Mouse (Mus musculus) cerebellum, adult 2 months (tissue): Measurements from ENCODE around the gene Tgfb2. TPM values are rescaled to one million over a fixed set of nuclear protein-coding genes. Genes with fewer than 3 reads are reported as not detected.

Source experiments
- DNase-seq, 2 experiments: peaks; one replicate each; pipeline ENCODE4 v3.0.0; 2021
- H3K27ac ChIP-seq: fragments of 200-500 bp; 2 replicates; pipeline ENCODE4 v1.5.1; 2012; ENCODE audit warnings: low read length, control low read depth, inconsistent platforms; ENCODE audit not compliant: insufficient read depth
- H3K27me3 ChIP-seq: fragments of 200-500 bp; 2 replicates; pipeline ENCODE4 v1.6.1; 2012; ENCODE audit warnings: inconsistent platforms, mild to moderate bottlenecking, low read length, moderate library complexity; ENCODE audit not compliant: control insufficient read depth, insufficient read depth
- H3K4me1 ChIP-seq: fragments of 200-500 bp; 2 replicates; pipeline ENCODE4 v1.6.1; 2011; ENCODE audit warnings: low read length; ENCODE audit not compliant: control insufficient read depth, insufficient read depth
- H3K4me3 ChIP-seq: fragments of 200-500 bp; replicated peaks from 2 replicates; pipeline ENCODE3; 2011; ENCODE audit warnings: mild to moderate bottlenecking, low read depth, low read length, control low read depth; ENCODE audit not compliant: insufficient read depth
- CTCF ChIP-seq: fragments of 200-500 bp; IDR thresholded peaks from 2 replicates; pipeline ENCODE4 v1.5.1; 2011; ENCODE audit warnings: low read depth, mild to moderate bottlenecking, control low read depth, low read length, moderate library complexity, borderline replicate concordance; ENCODE audit not compliant: insufficient read depth
- POLR2A ChIP-seq: fragments of 200-500 bp; IDR thresholded peaks from 2 replicates; pipeline ENCODE4 v1.6.1; 2011; ENCODE audit warnings: low read length, control low read depth, borderline replicate concordance; ENCODE audit not compliant: insufficient read depth
- WGBS: fragments of 180-500 bp; shearing (Covaris S2); methylation state at CpG from one replicate; pipeline ENCODE4 v1.1.7; 2018; 5-methylcytosine and 5-hydroxymethylcytosine counted together
- polyA plus RNA-seq: library from polyadenylated mRNA; depleted of rRNA; stranded (reverse); fragments of >200 nt; gene quantifications from 2 replicates; pipeline ENCODE4 v1.2.3, GENCODE M21; 2012; rRNA removed

Gene Tgfb2
- polyA plus RNA-seq, 1 experiment, result 4.0 TPM

GRCm38 (mm10) chr1:186583933-186584332, 121.9 kb downstream of the Tgfb2 start:
- peaks cover 9% of the 10 kb centered on the region for H3K4me1 ChIP-seq
- H3K27me3 ChIP-seq, result no peaks in the 10 kb centered on the region
- TF ChIP-seq CTCF (no peak), POLR2A (no peak)
- H3K4me3 ChIP-seq, result no peak overlapping the region
- H3K27ac ChIP-seq, result no peak overlapping the region
- no peak for DNase-seq

DNA sequence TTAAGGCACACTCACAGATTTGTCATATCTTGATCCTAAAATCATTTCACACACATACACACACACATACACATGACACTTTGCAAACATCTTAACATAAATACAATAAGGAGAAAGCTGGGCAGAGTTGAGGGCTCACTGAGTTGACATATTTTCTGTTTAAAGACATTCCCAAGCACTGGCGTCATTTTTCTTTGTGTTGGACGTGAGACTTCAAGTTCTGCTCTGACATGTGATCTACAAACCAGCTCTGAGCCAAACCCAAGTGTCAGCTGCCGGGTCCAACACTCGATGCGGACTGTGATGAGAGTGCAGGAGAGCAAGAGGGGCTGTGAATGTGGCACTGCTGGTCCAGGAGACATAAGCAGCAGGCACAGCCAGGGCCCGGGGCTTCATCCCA, 123.7 kb downstream of the Tgfb2 start:
- 64% methylated on average over 6 of the region's 6 CpGs for WGBS
- Histone ChIP-seq H3K27ac (no peak overlapping the region), H3K4me3 (no peak overlapping the region), H3K27me3 (no peaks in the 10 kb centered on the region), H3K4me1 (peaks cover 4% of the 10 kb centered on the region; the same call in 1 of the 2 replicates)
- TF ChIP-seq POLR2A (no peak), CTCF (no peak)
- no peak for DNase-seq

DNA sequence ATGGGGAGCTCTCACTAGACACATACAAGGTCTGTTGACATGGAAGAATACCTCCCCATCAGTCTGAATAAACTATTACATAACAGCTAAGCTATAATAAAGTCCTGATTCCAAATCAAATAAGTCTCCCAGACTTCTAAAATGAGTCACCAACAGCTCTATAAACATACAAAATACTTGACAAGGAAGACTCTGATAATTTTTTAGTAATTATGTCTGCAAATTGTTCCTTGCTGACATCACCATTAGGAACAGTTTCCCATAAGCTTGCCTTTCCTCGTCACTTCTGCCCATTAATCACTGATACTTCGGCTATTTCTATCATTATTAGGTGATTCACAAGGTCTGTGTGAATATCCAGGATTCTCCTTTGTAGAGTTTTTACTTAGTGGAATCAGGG, 124.1 kb downstream of the Tgfb2 start:
- TF ChIP-seq POLR2A, result no peak
- TF ChIP-seq CTCF, result no peak
- Histone ChIP-seq H3K27ac (no peak overlapping the region), H3K27me3 (no peaks in the 10 kb centered on the region), H3K4me3 (no peak overlapping the region), H3K4me1 (0 out of 2 replicates have a peak, but pooled peaks cover under 1% of the 10 kb centered on the region)
- no peak for DNase-seq
- WGBS, result 99% methylated on average over 2 of the region's 2 CpGs

DNA sequence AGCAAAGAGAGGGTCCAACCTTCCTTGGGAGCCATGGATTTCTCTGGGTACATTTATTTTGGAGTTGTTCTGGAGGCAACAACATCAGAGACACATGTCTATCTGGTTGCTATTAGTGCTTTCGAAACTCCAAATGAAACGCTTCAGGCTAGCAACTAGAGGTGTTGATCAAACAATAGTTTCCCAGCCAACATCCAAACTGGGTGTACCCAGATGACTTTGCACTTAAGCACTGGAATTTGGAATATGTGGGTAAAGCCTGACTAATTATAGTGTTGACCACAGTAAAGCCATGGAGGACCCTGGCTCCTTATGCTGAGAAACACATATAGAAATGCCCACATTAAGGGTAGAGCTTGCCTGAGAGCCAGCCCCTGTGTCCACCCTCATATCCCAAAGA, 124.7 kb downstream of the Tgfb2 start:
- Histone ChIP-seq H3K27ac (no peak overlapping the region), H3K27me3 (no peaks in the 10 kb centered on the region), H3K4me1 (no peaks in the 10 kb centered on the region), H3K4me3 (no peak overlapping the region)
- TF ChIP-seq CTCF (no peak), POLR2A (no peak)
- DNase-seq, result no peak
- 94% methylated on average over 2 of the region's 2 CpGs for WGBS

GRCm38 (mm10) chr1:186577302-186577701, 128.5 kb downstream of the Tgfb2 start:
- WGBS, result 71% methylated on average over 5 of the region's 5 CpGs
- TF ChIP-seq CTCF (no peak), POLR2A (no peak)
- no peak overlapping the region for H3K4me3 ChIP-seq
- H3K27me3 ChIP-seq, result no peaks in the 10 kb centered on the region
- H3K27ac ChIP-seq, result no peak overlapping the region
- no peaks in the 10 kb centered on the region for H3K4me1 ChIP-seq
- no peak for DNase-seq

- Histone ChIP-seq H3K27ac (no peak overlapping the region), H3K4me1 (no peaks in the 10 kb centered on the region), H3K4me3 (no peak overlapping the region), H3K27me3 (no peaks in the 10 kb centered on the region)
- DNase-seq, result no peak
- TF ChIP-seq CTCF, result no peak
- no peak for TF ChIP-seq POLR2A
- WGBS, result 81% methylated on average over 9 of the region's 9 CpGs
Measured at GRCm38 (mm10) chr1:186575629-186576028, 130.2 kb downstream of the Tgfb2 start.

- no peaks in the 10 kb centered on the region for H3K27me3 ChIP-seq
- DNase-seq, result no peak
- TF ChIP-seq CTCF, result no peak
- TF ChIP-seq POLR2A, result no peak
- H3K27ac ChIP-seq, result no peak overlapping the region
- WGBS, result 80% methylated on average over 7 of the region's 7 CpGs
- no peaks in the 10 kb centered on the region for H3K4me1 ChIP-seq
- no peak overlapping the region for H3K4me3 ChIP-seq
Measured at GRCm38 (mm10) chr1:186575074-186575473, 130.7 kb downstream of the Tgfb2 start.

Other genes starting within 250 kb of the Tgfb2 start
- 10.7 and 12.2 TPM in 2 replicates for gene Rrp15, start 43.4 kb upstream of the Tgfb2 start, polyA plus RNA-seq